Mouse (Mus musculus) embryo, embryonic 10 days (tissue): ENCODE data around the gene Gan.

Experiments
- DNase-seq: peaks from one replicate; pipeline ENCODE4 v3.0.0-alpha.2; 2015; ENCODE audit warnings: low spot score

Gan gene

DNA sequence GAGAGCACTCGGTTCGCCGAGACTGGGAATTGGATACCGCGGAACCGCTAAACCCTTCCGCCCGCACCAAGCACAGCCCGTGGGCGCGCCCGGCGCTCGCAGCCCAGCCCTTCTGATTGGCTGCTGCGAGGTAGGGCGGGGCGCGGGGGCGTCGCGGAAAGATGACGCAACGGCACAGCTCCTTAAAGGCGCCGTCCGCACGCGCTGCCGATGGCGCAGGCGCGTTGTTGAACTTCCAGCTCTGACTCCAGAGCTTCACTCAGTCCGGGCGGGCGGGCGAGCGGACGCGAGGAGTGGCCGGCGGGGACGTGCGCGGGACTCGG, 205 bp upstream of the Gan start:
- DNase-seq, result peak; percentile 99

DNA sequence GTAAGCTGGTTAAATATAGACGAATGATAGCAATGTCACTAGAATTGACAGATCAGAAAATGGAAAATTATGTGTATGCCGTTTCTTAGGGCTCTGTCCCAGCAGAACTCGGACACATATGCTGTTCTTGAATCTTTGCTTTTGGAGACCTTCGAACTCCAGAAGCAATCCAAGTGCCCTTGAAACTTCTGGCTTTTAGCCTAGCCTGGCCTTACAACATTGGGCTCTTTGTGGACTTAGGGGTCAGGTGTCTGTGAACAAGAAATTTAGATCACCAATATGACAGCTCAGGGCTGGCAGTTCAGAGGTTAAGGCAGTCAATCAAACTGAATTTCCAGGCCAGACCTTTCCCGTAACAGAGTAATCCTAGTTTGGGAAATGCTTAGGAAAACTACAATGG, 1.1 kb downstream of the Gan start:
- no peak for DNase-seq

DNA sequence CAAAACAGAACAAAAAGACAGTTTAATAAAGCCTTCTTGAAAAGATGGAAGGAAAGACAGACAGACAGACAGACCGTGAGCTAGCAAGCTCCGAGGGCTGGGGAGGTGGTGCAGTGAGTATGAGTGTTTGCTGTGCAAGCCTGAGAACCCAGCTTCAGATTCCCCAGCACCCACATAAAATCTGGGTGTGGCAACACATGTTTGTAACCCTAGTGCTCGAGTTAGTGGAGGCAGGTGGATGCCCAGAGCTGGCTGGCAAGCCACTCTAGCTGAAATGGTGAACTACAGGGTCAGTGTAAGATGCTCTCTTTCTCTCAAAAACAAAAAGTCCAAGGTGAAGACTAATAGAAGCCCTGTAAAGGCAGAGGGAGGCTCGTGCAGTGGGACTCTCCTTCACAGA, 7.0 kb downstream of the Gan start:
- no peak for DNase-seq

DNA sequence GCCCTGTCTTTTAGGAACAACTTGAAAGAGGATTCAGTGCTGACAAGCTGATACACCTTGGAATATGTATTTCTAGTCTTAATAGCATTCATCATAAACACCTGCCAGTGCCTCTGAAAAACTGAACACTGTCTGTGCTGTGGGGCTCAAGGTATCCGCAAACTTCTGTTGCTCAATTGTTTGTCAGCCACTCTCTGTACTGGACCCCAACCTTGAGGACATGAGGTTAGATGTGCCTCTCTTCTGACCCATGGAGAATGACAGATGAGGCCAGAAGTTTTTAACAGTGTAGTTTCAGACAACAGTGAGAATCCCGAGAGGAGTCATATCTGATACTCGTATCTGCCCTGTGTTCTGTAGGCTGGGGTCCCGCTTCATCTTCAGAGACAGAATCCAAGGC, 7.6 kb downstream of the Gan start:
- DNase-seq, result no peak

DNA sequence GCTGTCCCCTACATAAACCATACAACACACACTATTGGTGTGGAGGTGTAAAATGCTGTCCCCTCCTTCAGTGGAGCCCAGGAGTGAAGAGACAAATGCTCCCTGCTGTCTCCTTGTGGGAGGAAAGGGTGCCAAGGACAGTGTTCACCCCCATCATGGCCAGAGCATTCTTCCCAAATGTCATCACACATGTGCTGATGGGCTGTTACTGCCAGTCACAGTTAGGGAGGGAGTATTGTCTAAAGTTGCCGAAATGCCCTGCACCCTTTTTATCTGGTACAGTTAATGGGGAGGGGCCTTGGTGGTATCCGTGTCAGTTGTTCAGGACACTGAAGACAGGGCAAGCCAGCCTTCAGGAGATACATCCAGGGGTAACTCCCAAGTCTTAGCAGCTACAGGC, 8.6 kb downstream of the Gan start:
- DNase-seq, result no peak

DNA sequence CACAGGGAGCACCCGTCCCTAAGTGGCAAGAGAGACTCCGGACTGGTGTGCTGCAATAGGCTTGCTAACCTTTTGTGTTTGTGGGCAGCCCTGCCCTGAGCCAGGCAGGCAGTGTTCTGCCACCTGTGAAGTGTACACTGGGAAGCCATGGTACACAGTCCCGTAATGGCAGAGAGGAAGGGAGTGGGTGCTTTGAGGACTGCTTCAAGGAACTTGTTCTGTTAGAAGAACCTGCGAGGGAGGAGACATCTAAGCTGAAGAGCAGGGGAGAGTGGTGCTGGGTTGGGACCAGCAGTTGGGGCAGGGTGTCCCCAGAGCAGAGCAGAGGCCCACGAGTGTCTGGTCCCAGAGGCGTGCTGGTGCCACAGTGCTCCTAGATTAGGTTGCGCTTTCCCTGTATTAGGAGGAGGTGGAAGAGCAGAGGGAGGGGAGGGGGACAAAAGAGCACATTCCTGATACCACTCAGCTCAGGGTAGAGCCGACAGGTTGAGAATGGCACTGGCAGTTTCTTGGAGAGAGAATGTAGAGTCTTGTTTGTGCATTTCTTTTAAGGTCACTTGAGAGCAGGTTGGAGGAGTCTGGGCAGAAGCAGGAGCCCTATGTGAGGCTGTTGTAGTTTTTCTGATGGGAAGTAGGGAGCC, 9.4 kb downstream of the Gan start:
- no peak for DNase-seq

DNA sequence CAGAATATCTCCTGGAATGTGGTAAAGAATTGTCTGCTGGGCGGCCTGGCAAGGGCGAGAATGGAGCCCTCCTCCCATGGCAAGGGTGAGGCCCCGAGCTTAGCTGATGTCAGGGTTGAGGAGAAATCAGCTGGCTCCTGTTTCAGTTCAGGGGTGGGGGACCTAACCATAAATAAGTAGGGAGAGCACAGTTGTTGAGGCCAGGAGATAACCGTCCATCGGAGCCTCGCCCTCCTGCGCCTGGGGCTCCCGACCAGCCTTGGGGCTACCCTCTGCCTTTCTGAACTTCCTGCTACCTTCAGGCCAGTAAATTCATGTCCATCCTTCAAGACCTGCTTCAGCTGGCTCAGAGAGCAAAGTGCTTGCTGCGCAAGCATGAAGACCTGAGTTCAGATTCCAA, 10.4 kb downstream of the Gan start:
- DNase-seq, result no peak

DNA sequence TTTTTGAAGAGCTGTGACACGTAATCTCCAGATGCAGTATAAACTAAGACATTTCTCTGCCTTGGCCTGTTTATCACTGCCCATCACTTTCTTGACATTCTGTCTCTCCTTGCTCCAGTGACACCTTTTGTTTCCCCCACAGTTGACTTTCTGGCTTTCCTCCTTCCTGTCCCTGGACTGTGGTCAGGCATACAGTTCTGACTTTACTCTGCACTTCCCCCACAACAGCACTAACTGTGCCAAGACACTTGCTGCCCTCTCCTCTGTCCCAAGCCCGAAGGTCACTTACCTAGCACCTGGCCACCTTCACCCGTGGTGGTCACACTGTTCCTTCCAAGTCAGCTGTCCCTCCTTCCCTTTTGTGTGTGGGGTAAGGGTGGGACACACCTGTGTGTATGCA, 13.9 kb downstream of the Gan start:
- no peak for DNase-seq

DNA sequence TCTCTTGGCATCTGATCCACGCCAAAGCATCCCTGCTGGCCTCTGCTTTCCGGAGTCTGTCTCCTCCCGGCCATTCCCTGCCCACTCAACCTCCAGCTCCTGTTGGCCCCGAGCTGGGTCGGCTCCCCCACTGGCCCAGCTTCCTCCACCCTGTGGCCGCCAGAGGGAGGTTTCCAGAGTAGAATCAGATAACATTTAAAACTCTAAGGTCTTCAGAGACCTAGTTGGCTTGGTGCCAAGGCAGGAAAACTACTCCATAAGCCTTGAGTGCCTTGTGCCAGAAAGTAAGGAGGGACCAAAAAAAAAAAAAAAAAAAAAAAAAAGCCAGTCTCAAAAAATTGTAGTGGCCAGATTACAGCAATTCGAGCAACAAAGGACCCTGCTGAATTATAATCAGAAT, 15.0 kb downstream of the Gan start:
- no peak for DNase-seq

DNA sequence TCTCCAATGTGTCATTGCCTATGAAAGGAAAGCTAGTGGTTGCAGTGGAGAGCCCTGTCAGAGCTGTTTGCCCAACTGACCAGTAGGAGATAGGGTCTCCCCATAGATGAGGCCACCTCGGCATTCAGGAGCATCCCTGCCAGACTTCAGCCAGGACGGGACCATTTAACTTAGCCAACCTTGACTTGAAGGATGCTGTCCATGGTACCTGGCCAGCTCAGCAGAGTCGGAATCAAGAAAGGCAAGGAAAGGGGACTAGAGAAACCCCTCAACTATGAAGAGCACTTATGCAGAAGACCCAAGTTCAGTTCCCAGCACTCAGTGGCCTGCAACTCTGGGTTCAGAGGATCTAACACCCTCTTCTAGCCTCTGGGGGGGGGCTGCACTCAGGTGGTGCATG, 15.8 kb downstream of the Gan start:
- DNase-seq, result no peak

DNA sequence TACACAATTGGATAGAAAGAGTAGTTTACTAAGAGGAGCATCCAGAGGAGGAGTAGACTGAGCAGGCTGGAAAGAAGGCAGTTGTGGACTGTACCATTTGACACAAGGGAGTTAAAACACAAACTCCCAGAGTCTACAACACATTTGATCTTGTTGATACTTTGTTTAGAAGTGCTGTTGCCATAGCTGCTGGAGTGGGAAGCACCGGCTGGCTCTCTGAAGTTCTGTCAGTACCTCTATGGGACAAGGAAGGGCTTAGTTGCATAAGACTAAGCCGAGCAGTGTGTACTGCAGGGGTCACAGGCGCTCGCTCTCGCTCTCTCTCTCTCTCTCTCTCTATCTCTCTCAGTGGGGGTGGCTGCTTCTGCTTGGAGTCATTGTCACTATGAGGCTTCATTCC, 16.6 kb downstream of the Gan start:
- DNase-seq, result no peak

DNA sequence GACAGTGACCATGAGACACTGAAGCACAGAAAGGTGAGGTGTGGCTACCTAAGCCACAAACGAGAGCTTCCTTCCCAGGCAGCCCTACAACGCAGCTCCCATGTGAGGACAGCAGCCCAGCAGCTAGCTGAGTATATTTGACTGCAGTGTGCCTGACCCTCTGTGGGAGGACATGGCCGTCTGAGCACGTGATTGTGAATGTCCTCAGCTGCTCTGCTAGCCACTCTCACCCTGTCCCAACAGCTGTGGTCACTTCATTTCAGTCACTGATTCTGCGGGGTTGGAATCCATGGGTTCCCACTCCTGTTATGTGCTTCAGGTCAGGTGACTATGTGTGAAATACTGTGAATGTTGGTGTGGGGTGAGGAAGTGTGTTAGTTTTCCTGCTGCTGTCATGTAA, 18.4 kb downstream of the Gan start:
- DNase-seq, result no peak

DNA sequence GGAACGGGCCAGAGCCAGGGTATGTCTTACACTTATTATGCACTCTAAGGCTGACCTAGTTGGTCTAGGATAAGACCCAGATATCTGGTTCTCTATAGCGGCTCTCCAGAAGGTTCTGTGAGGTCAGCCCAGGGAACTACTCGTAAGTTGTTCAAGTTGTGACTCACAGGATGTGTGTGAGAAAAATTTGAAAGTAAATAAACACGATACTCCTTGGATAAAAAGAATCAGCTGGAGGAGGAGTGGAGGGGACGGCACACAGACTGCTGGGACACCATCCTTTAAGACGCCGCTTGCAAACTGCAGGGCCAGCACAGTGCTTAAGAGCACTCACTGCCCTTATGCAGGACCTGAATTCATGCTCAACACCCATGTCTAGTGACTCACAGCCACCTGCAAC, 19.3 kb downstream of the Gan start:
- no peak for DNase-seq

DNA sequence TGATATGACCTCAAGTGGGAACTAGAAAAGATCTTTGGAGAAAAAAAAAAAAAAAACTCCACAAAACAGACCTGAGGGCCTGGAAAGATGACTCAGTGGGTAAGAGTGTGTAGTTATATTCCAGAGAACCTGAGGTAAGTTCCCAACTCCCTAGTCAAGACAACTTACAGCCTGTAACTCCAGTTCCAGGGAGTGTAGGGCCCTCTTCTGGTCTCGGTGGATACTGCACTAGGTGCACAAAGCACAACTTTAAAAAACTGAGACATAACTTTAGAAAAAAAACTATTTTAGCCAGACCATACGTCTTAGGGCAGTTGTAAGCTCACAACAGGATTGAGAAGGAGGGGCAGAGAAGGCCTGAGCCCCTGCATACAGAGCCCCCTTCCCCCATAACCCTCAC, 20.1 kb downstream of the Gan start:
- no peak for DNase-seq

DNA sequence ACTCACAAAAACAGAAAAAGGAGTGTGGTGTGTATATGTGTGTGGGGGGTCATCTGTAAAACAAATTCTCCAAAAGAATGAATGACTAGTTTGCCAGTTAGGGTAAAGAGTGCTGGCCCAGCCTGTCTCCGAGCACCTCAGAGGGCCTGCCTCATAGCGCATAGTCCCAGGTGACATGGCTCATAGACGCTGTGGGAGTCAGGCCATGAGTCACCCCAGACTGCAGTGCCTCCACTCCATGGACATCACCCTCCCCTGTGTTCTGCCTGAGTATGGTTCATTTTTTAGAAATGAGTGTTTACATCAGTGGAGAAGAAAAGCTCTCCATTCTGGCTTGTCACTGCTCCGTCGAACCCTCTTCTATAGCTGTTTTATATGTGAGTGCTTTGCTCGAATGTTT, 20.7 kb downstream of the Gan start:
- no peak for DNase-seq

DNA sequence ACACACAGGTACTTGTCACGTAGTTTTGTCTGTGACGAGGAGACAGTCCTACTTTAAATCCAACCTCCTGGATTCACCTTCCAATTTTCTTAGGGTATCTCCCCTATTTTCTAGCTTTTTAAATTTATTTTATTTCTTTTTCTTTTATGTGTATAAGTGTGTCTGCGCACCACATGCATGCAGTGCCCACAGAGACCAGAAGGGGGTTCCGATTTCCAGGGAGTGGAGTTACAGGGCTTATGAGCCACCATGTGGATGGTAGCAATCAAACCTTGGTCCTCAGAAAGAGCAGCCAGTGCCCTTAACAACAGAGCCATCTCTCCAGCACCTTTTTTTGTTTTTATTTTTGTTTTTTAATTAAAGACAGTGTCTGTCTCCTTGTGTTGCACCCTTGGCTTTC, 24.8 kb downstream of the Gan start:
- DNase-seq, result no peak

DNA sequence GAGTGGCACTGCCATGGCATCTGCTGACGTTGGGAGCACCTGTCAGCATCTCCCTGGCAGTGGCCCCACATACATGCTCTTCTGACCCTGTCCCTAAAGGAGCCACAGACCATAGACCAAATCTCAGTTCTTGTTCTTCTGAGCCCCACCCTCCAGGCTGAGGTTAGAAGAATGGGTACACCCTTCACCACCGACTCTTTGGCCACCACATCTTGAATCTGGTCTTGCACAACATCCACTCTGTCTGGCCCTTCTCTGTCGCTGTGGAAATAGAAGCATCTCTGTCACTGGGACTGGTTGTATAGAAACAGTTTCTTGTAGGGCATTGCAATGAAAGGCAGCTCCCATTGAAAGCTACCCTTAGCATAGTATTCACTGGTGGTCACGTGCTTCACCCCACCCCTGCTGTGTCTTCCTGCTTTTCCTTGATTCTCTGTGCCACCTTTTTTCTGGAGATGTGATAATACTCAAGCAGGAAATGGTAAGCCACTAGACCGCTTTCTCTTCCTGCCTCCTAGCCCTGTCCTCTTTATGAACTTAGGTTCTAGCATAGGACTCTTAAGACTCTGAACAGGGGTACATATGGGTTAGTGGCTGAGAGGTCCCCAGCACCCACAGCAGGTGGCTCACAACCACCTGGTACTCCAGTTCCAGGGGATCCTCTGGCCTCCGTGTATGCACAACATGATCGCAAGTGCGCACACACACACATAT, 25.9 kb downstream of the Gan start:
- DNase-seq, result no peak

DNA sequence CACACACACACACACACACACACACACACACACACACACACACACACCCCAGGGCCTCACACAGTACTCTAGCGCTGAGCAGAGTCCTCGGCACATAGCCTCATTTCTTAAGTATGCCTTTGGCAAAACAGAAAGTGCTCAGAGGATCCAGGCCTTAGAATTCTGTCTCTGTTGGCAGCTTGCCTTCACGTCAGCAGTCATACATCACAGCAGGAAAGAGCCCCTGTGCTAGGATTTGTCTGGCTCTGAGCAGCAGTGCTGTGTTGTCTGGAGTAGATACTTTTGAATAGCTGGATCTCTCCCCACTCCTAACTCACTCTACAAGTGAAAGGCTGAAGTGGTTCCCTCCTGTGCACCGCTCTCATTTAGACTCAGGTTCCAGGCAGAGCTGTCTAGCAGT, 36.4 kb downstream of the Gan start:
- DNase-seq, result no peak

DNA sequence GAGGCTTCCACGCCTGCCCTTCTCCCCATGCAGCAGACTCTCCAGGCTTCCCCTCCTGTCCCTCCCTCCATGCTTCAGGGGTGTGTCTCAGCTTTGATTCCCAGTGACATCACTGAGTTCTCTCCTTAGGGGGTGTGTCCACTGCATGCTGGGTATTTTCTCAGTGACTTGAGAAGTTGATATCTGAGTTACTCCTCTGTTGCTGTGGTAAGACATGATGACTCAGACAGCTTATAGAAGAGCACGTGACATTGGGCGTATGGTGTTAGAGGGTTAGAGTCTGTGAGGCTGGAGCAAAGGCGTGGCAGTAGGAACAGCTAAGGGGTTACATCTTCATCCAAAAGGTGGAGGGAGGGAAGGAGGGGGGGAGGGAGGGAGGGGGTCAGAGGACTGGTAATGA, 38.7 kb downstream of the Gan start:
- DNase-seq, result no peak

DNA sequence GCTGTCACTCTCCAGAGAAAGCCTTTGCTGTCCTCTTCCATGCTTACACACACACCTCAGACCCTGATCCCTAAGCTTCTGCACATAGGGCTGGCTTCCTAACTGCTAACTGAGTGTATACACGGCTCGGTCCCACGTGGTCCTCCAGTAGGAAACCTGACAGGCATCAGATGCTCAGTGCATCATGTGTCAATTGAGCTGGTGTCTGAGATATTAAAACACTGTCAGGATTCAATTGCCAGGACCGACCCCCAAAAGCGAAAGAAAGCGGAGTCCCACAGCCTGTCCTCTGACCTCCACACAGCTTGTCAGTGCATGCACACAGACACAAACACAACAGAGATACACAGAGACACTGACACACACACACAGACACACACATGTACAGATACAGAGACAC, 39.6 kb downstream of the Gan start:
- DNase-seq, result no peak

DNA sequence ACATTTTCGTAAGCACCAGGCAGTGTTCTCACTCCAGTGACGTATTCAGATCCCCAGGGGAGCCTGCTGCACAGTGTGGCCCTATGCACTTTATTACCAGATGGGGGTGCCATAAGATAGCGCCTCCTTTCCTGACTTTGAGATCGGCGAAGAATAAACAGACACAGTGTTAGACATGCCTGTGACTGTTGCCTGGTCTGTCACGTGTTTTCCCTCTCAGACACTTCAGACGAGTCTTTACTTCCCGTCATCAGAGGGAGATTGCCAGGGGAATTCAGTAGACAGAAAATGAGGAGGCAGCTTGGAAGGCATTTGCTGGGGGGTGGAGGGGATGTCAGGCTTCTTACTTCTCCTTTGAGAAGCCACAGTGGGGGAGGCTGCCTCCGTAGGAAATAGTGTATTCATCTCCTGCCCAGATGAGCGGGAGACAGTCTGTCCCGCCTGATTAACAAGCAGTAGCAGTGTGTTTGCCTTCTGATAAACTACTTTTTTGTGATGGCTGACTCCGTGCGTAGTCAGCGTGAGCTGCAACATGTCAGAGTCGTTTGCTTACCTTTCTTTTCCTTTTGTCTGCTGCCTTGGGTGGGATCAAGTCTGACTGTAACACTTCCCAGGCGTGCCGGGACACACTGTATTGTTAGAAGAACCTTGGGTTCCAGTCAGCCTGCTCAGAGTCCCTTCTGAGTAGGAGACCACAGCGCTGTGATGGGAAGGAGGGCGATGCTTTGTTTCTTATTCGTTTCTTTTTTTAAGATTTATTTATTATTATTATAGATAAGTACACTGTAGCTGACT, 40.4 kb downstream of the Gan start:
- DNase-seq, result peak; percentile 67

DNA sequence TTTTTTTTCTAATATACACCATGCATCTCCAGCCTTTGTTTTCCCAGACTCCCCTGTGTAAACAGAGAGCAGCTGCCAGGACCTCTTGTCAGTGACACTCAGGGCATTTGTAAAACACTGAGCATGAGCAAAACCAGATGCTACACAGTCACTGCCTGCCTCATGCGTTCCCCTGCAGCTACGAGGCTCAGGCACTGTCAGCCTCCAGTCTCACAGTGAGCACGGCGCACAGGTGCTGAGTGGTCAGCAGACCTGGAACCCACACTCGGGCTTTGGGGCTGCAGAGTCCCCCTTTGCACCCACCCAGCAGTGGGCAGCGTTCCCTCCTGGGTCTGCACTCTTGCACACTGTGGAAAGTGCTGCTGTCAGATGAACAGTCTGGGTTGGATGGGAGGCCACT, 41.7 kb downstream of the Gan start:
- DNase-seq, result peak; percentile 64

DNA sequence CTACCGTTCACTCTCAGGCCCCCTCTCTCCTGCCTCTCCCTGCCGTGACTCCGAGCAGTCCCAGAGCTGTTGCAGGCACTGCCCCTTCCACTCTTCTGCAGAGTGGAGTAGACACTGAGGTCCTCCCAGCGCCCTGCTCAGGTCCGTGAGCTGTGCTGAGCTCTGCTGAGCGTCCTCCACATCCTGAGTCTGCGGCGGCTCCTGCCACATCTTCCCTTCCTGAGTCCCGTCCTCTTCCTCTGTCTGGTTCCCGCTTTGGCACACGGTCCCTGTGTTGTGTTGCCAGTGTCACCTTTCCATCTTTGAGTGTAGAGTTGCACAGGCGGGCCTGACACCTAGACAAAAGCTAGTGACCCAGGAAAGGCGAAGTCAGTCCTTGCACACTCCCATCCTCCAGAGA, 42.4 kb downstream of the Gan start:
- DNase-seq, result peak; percentile 26

DNA sequence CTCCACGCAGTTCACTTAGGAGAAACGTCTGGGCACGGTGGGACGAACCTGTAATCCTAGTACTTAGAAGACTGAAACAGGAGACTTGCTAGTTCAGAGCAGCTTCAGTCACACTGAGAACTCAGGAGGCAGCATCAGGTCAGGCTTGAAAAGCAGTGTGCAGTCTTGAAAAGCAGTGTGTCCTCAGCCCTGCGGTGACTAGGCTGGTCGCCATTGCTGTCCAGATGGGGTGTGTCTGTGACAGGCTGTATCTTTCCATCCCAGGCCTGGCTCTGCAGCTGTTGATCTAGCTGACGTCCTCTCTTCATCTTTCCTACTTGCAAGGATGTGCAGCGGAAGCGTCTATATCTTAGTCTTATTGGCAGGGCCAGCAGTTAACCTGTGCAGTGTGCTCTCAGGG, 42.9 kb downstream of the Gan start:
- DNase-seq, result peak; percentile 20
